Mouse (Mus musculus): ENCODE data around the gene Ptpre.
A peak's percentile ranks its signal among the peaks of the same experiment; 100 is the strongest.
"Not testable (repeated sequence)": the region's sequence is repeated elsewhere in the genome, so short reads cannot be mapped to it uniquely, and the experiment has no call there.

The Ptpre gene

DNA sequence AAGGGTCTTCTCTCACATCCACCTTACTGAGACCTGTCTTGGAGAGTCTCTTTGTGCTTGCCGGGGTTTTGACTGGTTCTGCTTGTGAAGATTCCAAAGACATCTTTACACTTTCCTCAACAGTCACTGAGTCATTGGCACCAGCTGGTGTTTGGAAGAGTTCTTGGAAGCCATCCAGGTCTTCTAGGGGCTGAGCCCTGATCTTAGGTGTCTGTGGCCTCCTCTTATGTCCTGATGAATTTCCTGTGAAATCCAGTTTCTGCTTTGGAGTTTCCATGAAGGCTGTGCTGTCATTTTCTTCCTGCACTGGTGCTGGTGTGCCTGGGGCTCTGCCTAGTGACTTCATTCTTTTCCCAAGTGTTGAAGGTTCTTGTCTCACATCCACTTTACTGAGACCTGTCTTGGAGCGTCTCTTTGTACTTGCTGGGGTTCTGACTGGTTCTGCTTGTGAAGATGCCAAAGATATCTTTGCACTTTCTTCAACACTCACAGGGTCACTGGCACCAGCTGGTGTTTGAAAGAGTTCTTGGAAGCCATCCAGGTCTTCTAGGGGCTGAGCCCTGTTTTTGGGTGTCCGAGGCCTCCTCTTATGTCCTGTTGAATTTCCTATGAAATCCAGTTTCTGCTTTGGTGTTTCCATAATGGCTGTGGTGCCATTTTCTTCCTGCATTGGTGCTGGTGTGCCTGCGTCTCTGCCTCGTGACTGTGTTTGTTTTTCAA, 159.9 kb downstream of the Ptpre start:
- DNase-seq = not testable (repeated sequence)

DNA sequence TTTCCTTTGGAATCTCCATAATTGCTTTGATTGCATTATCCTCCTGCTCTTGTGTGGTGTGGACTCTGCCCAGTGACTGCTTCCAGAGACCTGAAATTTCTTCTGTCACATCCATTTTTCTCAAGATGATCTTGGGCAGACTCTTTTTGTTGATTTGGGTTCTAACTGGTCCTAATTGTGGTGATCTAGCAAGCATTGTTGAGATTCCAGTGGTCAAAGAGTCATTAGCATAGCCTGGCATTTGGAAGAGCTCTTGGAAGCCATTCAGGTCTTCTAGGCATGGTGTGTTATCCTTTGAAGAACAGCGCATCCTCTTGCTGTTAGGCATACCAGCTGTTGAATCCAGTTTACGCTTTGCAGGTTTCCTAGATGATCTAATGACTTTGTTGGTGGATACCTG, 161.1 kb downstream of the Ptpre start:
- DNase-seq = no peak

DNA sequence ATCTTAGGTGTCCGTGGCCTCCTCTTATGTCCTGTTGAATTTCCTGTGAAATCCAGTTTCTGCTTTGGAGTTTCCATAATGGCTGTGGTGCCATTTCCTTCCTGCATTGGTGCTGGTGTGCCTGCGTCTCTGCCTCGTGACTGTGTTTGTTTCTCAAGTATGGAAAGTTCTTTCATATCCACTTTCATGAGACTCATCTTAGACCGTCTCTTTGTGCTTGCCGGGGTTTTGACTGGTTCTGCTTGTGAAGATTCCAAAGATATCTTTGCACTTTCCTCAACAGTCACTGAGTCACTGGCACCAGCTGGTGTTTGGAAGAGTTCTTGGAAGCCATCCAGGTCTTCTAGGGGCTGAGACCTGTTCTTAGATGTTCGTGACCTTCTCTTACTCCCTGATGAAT, 162.1 kb downstream of the Ptpre start:
- DNase-seq = not testable (repeated sequence)

DNA sequence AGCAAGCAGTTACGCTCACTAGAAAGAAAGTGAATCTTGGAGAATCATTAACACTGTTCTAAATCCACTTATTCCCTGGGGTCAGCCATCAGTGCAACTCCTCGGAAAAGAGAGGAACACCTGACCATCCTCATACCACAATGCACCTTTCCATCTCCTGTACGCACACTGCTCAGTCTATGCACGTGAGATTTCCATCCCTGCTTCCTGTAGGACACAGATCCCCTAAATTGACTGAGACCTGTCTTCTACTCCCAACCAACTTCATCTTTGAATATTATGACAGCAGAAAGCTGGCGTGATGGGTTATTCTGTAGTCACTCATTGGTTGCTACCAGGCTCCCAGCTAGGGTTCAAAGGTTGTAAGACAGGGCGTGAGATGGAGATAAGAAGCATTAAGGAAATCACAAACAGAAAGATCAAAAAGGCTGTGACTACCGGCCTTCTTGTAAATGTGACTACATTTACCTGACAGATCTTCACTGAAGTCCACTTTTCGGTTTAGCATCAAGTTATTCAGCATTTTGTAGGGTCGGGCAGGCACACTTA, 166.4 kb downstream of the Ptpre start:
- no peak for DNase-seq

DNA sequence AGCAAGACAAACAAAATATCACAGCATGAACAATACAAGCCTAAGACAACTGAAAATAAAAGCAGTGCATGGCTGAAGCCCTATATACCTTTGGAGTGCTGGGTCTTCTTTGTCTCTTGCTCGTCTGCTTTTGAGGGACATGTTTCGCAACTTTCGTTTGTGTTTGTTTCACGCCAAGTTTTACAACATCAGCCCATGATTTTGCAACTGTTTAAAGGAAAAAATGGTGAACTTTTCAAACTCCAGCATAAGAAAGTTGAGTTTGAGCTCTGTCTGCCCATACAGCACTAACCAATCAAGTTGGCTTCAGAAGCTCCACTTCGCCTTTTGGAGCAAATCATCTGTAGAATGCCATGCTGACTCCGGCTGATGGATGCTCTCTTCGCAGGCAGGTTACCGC, 167.0 kb downstream of the Ptpre start:
- no peak for DNase-seq

DNA sequence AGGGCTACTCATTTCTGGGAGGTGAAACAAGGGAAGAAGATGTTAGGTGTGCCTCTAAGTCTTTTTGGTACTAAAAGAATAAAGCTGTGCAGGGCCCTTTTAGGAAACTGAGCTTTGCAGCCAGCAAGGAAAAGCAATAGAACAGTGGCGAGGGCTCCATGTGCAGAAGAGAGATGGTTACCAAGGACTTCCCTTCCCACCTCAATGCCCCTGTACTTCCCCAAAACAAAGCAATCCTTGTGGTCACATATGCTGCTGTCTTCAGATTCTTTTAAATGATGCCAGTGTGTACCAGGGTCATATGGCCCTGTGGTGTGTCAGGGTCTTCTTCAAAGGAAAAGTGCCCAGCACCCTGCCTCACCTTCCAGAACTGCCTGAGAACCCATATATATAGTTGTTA, 167.8 kb downstream of the Ptpre start:
- DNase-seq = no peak

DNA sequence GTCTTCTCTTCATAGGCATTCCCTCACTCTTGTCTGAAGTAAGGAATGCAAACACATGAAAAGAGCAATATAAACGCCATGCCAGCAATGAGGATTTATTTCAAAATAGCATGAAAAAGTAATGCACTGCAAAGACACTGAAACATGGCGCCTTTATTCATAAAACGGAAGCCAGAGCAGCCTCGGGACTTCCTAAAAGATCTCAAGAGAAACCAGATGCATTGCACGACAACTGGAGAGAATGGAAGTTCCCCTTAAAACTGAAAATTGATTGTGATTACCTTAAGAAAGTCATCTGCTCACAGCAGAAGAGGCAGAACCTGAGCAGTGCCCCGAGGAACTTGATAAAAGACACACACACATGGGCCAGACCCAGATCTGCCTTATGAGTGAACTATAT, 168.5 kb downstream of the Ptpre start:
- DNase-seq = no peak

DNA sequence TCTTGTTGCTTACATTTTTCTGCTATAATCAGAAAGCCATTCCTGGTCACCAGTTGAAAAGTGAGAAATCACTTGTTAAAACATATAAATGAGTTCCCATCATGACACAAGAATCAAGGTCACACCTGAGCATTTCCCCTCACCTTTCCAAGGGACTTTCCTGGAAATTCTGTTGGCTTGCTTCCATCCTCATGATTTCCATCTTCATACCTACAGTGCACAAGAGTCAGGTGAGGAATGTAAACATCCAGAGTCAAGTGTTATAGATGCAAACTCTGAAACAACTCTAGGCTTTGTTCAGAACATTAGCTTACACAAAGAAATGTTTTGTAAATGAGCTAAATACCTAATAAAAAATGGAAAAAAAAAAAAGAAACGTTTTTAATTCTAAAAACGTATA, 173.4 kb downstream of the Ptpre start:
- no peak for DNase-seq

DNA sequence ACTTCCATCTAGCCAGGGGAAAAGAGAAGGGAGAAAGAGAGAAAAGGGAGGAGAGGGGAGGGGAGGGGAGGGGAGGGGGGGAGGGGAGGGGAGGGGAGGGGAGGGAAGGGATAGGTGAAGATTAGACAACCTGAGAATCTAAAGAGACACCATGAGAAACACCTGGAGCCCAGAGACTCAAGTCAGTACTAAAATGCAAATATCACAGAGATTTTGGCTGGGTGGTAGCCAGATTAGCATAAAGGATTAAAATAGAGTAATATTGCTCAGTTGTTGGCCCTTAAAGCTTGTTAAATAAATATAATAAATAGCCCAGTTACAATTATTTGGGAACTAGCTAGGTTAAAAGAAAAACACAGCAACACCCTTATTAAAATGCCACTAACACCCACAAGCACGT, 175.3 kb downstream of the Ptpre start:
- no peak for DNase-seq

DNA sequence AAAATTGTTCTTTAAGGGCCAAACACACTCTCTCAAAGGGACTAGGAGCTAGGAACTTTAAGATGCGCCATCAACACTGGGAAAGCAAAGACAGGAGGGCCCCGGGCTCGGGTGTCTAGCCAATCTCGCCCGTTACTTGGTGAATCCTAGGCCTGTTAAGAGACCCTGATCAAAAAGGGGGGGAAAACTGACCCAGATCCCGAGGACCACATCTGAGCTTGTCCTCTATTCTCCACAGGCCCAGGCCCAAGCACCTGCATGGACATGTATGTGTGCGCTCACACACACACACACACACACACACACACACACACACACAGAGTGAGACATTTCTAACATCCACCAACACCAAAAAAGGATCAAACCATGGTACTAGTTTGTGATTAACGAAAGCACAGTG, 176.0 kb downstream of the Ptpre start:
- no peak for DNase-seq

DNA sequence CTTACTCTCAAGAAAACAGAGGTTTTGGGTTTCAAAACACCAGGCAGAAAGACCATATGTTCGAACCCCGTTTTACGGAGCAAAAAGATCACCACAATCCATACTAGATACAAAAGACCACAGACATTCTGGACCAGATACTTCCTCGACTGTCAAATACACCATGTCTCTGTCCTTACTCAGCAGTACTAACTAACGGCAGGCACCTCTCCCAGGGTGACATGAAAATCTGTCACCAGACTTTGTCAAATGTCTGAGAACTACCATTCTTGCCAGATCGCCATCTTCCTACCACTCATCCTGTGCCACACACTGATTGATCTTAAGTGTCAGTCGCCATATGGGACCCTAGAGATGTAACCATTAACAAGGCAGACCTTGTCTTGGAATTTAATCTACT, 177.9 kb downstream of the Ptpre start:
- DNase-seq = no peak

DNA sequence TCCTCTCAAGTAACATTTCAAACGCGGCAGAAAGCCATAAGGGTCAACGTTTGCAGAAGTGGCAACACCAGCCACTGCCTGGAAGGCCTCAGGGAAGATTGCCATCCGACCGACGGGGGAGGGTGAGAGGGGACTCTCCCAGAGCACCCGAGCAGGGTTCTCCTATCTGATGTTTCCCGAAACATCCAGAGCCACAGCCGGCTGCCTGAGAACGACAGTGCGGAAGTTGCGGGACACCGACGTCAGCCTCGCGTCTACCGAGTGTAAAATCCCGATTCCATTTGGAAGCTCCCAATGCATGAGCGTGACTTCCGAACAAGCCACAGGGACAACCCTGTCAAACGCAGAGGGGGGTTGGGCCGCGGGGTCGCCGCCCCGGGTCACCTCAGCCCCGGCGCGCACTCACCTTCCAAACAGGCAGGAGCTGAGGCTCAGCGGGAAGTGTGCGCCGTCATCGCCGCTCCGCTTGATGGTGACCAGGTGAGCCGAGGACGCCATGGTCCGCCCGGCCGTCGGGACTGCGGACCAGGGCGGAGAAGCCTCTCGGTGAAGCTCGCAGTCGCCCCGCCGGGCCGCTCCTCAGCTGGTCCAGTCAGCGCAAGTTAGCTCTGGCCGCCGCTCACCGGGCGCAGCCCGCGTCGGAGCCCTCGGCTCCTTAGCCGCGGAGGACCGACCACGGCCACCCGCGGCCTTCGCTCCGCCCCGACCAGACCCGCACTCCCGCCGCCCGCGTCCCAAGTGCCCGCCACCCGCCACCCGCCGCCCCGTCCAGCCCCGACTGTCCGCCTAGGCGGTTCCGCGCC, 178.6 kb downstream of the Ptpre start, which contains the start of gene Mki67:
Gene Mki67, minus strand, starts transcription at position 720 of the 803 bp plus-strand sequence.
- peak; percentile 59 for DNase-seq

DNA sequence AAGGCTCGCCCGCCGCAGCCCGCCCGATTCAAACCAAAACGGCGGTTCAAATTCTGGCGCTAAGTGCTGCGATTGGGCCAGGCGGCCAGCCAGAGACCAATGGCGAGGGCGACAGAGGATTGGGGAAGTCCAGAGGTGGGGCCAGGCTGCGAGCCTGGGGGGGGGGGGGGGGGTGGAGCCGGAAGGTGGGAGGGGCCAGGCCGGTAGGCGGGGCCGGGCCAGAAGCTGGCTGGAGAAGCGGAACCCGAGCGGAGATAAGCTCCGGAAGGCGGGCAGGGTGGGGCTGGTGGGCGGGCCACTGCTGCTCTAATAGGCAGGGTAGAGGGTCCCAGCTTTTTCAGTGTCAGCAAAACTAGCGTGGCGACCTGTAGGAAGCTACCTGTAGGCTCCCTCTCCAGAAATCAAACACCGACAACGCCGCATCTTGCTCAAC, 179.2 kb downstream of the Ptpre start:
- peak; percentile 95 for DNase-seq

DNA sequence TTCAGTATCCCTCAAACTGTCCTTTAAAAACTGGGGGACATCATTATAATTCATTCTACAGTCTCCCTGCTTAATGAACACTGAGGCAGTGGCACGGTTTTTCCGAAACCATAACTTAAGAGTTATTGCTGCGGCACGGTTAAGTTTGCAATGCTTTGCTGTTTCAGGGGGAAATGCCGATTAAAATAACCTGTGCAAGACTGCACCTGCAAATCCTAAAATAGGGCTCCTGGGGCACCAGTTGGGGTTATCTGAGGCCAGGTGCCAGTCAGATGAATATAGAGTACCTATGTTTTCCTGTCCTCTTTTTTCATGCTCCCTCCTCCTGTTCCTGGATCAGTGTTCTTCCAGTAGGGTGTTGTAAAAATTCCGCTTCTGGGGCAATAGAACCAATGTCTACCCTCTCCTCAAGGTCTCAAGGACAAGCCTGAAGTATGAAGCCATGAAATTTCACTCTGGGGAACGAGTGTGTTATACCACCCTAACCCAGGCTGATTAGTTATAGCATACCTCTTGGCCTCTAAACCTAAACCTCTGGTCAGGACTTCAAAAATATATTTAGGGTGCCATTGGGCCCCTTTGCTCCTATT, 179.8 kb downstream of the Ptpre start:
- DNase-seq = no peak

DNA sequence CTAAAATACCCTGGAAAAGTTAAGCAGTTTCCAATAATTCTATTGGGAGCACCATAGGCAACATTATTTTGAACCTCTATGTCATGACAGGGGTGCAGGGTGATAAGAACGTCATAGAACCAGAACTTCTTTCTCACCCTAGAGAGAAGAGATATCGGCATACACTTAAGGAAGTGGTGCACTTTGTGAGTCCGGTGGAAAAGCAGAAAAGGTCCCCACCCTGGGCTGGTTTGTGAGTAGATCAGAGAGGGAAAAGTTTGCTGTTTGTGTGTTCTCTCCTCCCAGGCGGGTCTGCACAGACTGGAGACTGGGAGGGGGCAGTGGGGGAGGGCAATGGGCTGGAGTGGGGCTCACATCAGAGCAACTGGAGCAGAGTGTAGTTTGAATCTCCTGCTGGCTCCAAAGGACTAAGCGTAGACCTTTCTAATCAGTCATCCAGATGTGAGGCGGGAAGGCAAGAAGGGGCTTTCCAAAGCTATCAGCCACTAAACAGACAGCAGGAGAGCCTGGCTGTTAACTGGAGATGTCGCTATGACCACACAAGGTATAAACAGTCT, 184.2 kb downstream of the Ptpre start:
- DNase-seq = no peak

DNA sequence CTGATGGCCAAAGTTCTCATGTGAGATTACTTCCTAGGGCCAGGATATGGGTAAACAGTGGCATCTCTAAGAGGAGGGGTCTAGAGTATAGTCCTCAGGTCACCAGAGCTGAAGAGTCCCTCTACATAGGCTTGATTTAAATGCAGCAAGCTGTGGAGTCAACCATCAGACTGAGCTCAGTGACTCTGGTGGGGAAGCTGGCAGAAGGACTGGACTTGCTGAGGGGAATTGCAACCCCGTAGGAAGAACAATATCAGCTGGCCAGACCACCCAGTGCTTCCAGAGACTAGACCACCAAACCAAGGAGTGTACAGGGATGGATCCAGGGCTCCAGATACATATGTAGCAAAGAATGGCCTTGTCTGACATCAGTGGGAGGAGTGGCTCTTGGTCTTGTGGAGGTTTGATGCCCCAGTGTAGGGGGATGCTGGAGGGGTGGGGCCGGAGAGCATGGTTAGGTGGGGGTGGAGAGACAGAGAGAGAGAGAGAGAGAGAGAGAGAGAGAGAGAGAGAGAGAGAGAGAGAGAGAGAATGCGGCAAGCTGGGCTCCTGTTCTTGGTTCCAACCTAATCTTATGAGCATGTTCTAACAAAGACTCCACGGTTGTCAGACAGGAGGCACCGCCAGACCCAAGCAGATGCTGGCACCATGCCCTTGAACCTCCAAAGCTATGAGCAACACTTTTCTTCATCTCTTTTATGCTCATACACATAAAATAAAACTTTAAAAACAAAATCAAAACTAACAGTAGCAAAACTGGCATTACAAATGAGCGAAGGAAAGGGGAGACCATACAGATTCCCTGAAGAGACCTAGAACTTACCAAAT, 184.9 kb downstream of the Ptpre start:
- no peak for DNase-seq

DNA sequence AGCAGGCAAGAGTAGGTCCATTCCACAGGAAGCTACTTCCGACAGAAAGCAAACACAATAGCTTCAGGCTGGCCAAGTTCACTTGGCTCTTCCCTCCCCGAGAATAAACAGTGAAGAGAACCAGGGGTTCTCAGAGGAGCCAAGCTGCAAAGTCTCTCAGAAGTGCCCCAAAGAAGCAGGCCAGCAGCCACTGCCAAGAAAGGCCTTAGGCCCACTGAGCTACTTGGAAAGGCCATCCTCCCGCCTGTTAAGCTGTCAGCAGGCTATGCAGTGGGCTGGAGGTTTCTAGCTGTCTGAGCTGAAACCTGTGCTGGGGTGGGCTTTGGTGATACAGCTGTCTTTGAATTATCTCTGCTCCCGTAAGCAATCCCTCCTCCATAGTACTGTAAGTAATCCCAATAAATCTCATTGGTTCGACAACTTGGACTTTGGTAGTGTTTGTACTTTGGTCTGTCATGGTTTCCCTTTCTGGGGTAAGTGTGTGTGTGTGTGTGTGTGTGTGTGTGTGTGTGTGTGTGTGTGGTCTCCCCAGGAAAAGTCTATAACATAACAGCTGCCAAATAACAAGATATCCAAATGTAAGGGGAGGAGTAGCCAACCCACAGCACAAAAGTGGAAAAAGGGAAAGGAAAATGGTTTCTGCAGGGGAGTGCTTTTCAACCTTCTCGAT, 186.5 kb downstream of the Ptpre start:
- DNase-seq = no peak

DNA sequence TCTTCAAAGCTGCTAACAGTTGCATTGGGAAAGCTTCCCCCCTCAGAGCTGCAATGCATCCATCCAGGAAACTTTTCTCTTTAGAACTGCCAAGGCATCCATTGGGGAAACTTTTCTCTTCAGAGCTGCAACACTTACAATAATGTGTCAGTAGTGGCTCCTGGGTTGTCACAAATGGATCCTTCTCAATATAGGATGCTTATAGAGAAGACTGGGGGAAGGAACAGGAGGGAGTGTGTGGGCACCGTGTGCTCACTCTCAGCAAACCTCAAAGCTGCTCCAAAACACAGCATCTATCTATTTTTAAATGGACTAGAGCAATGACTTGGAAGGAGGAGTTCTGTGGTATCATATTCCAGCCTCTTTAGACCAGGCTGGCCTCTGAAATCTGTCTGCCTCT, 189.4 kb downstream of the Ptpre start:
- no peak for DNase-seq

DNA sequence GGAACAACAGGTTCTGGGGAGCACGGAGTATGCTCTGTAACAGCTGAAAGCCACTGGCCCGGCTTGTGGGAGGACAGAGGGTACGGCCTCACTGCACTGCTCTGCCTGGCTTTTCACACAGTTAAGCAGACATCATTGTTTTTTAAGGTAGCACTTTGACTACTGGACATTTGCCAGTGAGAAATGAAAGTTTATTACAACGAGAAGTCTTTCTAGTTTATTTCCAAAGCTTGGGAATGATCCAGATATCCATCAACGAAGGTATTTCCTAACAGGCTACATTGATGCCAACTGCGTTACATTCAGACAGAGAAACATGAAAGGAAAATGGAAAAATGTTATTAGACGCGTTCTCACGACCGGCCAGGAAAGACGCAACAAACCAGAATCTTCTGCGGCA, 190.8 kb downstream of the Ptpre start:
- DNase-seq = no peak

DNA sequence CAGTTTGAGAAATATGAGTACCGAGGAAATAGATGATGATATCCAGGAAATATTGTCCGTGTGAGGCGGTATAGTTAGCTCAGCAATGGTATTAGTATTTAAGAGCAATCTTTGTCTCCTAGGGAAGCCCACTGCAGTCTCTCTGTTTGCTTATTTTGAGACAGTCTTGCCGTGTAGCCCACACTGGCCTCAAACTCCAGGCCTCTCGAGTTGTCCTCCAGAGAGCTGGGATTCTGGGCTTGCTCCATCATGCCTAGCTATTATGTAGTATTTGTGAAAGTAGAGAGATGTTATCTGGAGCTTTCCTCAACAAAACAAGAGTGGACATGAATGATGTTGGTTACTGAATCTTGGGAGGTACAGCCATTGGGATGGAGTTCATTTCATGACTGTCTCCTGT, 197.1 kb downstream of the Ptpre start:
- no peak for DNase-seq

DNA sequence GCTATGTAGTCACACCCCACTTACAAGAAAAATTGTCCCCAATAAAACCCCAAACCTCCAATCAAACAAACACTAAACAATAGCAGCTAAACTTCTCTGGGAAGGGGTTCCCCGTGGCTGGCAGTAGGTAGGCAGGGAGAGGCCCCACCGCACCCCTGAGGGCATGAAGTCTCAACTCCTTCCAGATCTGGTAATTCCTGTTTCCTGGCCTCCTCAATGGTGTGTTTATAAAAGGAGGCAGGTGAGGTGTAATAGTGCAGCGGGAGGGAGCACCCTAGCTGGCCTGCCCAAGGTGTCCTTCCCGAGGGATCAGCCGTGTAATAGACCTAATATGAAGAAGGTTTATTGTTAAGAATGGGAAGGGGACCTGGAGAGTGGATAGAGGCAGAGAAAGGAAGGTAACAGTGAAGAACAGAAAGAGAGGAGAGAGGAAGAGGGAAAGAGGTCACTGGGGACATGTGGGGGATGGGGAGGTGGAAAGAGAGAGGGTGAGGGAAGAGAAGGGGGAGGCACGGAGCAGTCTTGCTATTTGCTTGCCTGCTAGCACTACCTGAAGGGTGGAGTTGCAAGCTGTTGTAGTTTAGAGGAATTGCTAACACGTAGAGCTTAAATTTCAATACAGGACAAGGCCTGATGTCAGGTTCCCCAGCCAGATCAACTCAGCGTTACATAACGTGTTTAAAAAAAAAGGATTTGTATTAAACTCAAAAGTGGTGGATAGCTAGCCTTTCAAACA, 197.8 kb downstream of the Ptpre start:
- peak; percentile 25 for DNase-seq
